Mouse (Mus musculus): ENCODE measurements around the gene Col19a1.
"Not testable (repeated sequence)": the region's sequence is repeated elsewhere in the genome, so short reads cannot be mapped to it uniquely, and the experiment has no call there.

DNA sequence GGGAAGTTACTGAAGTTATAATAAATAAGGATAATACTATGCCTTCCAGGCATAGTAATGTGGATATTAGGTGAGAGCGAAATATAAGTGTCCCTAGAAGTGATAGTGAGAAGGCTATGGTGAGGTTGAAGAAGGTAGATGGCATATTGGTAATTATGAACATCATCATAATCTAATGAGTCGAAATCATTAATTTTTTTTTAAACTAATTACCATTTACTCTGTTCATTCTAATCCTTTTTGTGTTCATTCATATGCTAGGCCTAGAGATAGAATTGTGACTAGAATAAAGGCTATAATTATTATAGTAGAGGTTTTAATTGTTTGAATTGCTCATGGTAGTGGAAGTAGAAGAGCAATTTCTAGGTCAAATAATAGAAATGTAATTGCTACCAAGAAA is 25.3 kb upstream of the Col19a1 start:
- TF ChIP-seq CTCF (IDR thresholded peaks at IDR 0.05; ENCODE audit: extremely low read depth, insufficient read length, insufficient replicate concordance, low read depth, low read length); POLR2A (IDR thresholded peaks at IDR 0.05; ENCODE audit: low read depth, low read length): not testable (repeated sequence)

Measured in small intestine, adult 2 months (tissue).